Mouse (Mus musculus) limb, embryonic 15.5 days (tissue): ENCODE measurements around the gene Car10. TPM values are rescaled to one million over a fixed set of nuclear protein-coding genes. Genes with fewer than 3 reads are reported as not detected.

ENCODE experiments used
- ATAC-seq: fragments of 200-750 bp; cut with Nextera tagmentation; 2 replicates; pipeline ENCODE4 v1.8.0; 2017; ENCODE audit warnings: low read depth, moderate TSS enrichment; ENCODE audit not compliant: insufficient number of reproducible peaks, low FRiP score, low TSS enrichment
- H3K27ac ChIP-seq: fragments of 300-500 bp; sonication (generic); 2 replicates; pipeline ENCODE4 v1.5.1; 2015; ENCODE audit warnings: moderate library complexity, mild to moderate bottlenecking, inconsistent platforms
- H3K27me3 ChIP-seq: fragments of 300-500 bp; sonication (generic); 2 replicates; pipeline ENCODE4 v1.6.1; 2015; ENCODE audit warnings: inconsistent platforms
- H3K36me3 ChIP-seq: fragments of 300-500 bp; sonication (generic); 2 replicates; pipeline ENCODE4 v1.6.1; 2015; ENCODE audit warnings: inconsistent platforms
- H3K4me1 ChIP-seq: fragments of 300-500 bp; sonication (generic); 2 replicates; pipeline ENCODE4 v1.6.1; 2015; ENCODE audit warnings: inconsistent platforms
- H3K4me2 ChIP-seq: fragments of 300-500 bp; sonication (generic); 2 replicates; pipeline ENCODE4 v1.6.1; 2015; ENCODE audit warnings: mild to moderate bottlenecking, inconsistent platforms
- H3K4me3 ChIP-seq: fragments of 300-500 bp; sonication (generic); 2 replicates; pipeline ENCODE4 v1.5.1; 2015; ENCODE audit warnings: mild to moderate bottlenecking, inconsistent platforms
- H3K9ac ChIP-seq: fragments of 300-500 bp; sonication (generic); 2 replicates; pipeline ENCODE4 v1.6.1; 2015; ENCODE audit warnings: inconsistent platforms
- H3K9me3 ChIP-seq: fragments of 300-500 bp; sonication (generic); 2 replicates; pipeline ENCODE4 v1.6.1; 2016; ENCODE audit warnings: inconsistent platforms
- WGBS: fragments of 180-500 bp; shearing (Covaris S2); methylation state at CpG from one replicate; pipeline ENCODE4 v1.1.7; 2015; 5-methylcytosine and 5-hydroxymethylcytosine counted together
- polyA plus RNA-seq: library from polyadenylated mRNA; unstranded; fragments of >200 nt; fragmentation: Nextera tagmentation; extraction: Ambion mirVana; gene quantifications from 2 replicates; pipeline ENCODE4 v1.2.1, GENCODE M21; 2015

The Car10 gene
- polyA plus RNA-seq, 1 experiment from 2014 or later = 1.2 TPM

GRCm38 (mm10) chr11:93185477-93185876 lies 87.6 kb downstream of the Car10 start:
- no peaks in the 10 kb centered on the region for H3K27me3 ChIP-seq
- H3K27ac ChIP-seq = no peak overlapping the region
- no peaks in the 10 kb centered on the region for H3K4me1 ChIP-seq
- no peaks in the 10 kb centered on the region for H3K9me3 ChIP-seq
- no peaks in the 10 kb centered on the region for H3K36me3 ChIP-seq
- H3K9ac ChIP-seq = no peak overlapping the region
- WGBS = 67% methylated on average over 4 of the region's 4 CpGs
- ATAC-seq = no peak
- no peak overlapping the region for H3K4me3 ChIP-seq
- H3K4me2 ChIP-seq = no peak overlapping the region

GRCm38 (mm10) chr11:93186163-93186562 lies 88.3 kb downstream of the Car10 start:
- Histone ChIP-seq H3K27ac (no peak overlapping the region), H3K4me3 (no peak overlapping the region), H3K9ac (no peak overlapping the region), H3K36me3 (no peaks in the 10 kb centered on the region), H3K4me2 (no peak overlapping the region), H3K27me3 (no peaks in the 10 kb centered on the region), H3K4me1 (no peaks in the 10 kb centered on the region), H3K9me3 (no peaks in the 10 kb centered on the region)
- no peak for ATAC-seq
- 69% methylated on average over 2 of the region's 2 CpGs for WGBS

GRCm38 (mm10) chr11:93188621-93189020 lies 90.8 kb downstream of the Car10 start:
- Histone ChIP-seq H3K27ac (no peak overlapping the region), H3K4me3 (no peak overlapping the region), H3K9me3 (no peaks in the 10 kb centered on the region), H3K9ac (no peak overlapping the region), H3K36me3 (no peaks in the 10 kb centered on the region), H3K4me1 (no peaks in the 10 kb centered on the region), H3K27me3 (no peaks in the 10 kb centered on the region), H3K4me2 (no peak overlapping the region)
- WGBS = 77% methylated on average over 5 of the region's 5 CpGs
- ATAC-seq = no peak

GRCm38 (mm10) chr11:93200046-93200445 lies 102.2 kb downstream of the Car10 start:
- ATAC-seq = no peak
- Histone ChIP-seq H3K36me3 (no peaks in the 10 kb centered on the region), H3K9ac (no peak overlapping the region), H3K4me2 (no peak overlapping the region), H3K4me3 (no peak overlapping the region), H3K9me3 (no peaks in the 10 kb centered on the region), H3K4me1 (no peaks in the 10 kb centered on the region), H3K27ac (no peak overlapping the region), H3K27me3 (no peaks in the 10 kb centered on the region)
- 82% methylated on average over 3 of the region's 3 CpGs for WGBS

- no peak for ATAC-seq
- Histone ChIP-seq H3K4me2 (no peak overlapping the region), H3K27me3 (no peaks in the 10 kb centered on the region), H3K4me3 (no peak overlapping the region), H3K36me3 (no peaks in the 10 kb centered on the region), H3K27ac (no peak overlapping the region), H3K4me1 (no peaks in the 10 kb centered on the region), H3K9ac (no peak overlapping the region), H3K9me3 (no peaks in the 10 kb centered on the region)
Observed at GRCm38 (mm10) chr11:93217457-93217856, 119.6 kb downstream of the Car10 start.

- no peaks in the 10 kb centered on the region for H3K9me3 ChIP-seq
- no peaks in the 10 kb centered on the region for H3K27me3 ChIP-seq
- ATAC-seq = no peak
- no peak overlapping the region for H3K27ac ChIP-seq
- no peak overlapping the region for H3K4me3 ChIP-seq
- H3K9ac ChIP-seq = no peak overlapping the region
- H3K36me3 ChIP-seq = no peaks in the 10 kb centered on the region
- no peaks in the 10 kb centered on the region for H3K4me1 ChIP-seq
- no peak overlapping the region for H3K4me2 ChIP-seq
Observed at GRCm38 (mm10) chr11:93230057-93230456, 132.2 kb downstream of the Car10 start.

GRCm38 (mm10) chr11:93249771-93250265 lies 152.0 kb downstream of the Car10 start:
- WGBS = 83% methylated on average over 6 of the region's 6 CpGs
- no peak for ATAC-seq

GRCm38 (mm10) chr11:93251766-93252165 lies 153.9 kb downstream of the Car10 start:
- no peak for ATAC-seq
- H3K27ac ChIP-seq = no peak overlapping the region
- 76% methylated on average over 5 of the region's 5 CpGs for WGBS

More at GRCm38 (mm10) chr11:93249771-93250265, 152.0 kb downstream of the Car10 start:
- H3K9ac ChIP-seq = no peak overlapping the region
- no peak overlapping the region for H3K4me2 ChIP-seq
- H3K9me3 ChIP-seq = no peaks in the 10 kb centered on the region
- no peaks in the 10 kb centered on the region for H3K4me1 ChIP-seq
- H3K4me3 ChIP-seq = no peak overlapping the region
- H3K36me3 ChIP-seq = no peaks in the 10 kb centered on the region
- no peak overlapping the region for H3K27ac ChIP-seq
- no peaks in the 10 kb centered on the region for H3K27me3 ChIP-seq

GRCm38 (mm10) chr11:93263979-93264378 lies 166.2 kb downstream of the Car10 start:
- H3K4me1 ChIP-seq = no peaks in the 10 kb centered on the region
- H3K27ac ChIP-seq = no peak overlapping the region
- H3K9me3 ChIP-seq = no peaks in the 10 kb centered on the region
- H3K4me3 ChIP-seq = no peak overlapping the region
- no peak overlapping the region for H3K9ac ChIP-seq
- no peaks in the 10 kb centered on the region for H3K36me3 ChIP-seq
- H3K27me3 ChIP-seq = no peaks in the 10 kb centered on the region
- 52% methylated on average over 3 of the region's 3 CpGs for WGBS
- H3K4me2 ChIP-seq = no peak overlapping the region
- no peak for ATAC-seq

More at GRCm38 (mm10) chr11:93251766-93252165, 153.9 kb downstream of the Car10 start:
- Histone ChIP-seq H3K36me3 (no peaks in the 10 kb centered on the region), H3K9ac (no peak overlapping the region), H3K9me3 (no peaks in the 10 kb centered on the region), H3K27me3 (no peaks in the 10 kb centered on the region), H3K4me2 (no peak overlapping the region), H3K4me1 (no peaks in the 10 kb centered on the region), H3K4me3 (no peak overlapping the region)

- H3K4me2 ChIP-seq = no peak overlapping the region
- no peaks in the 10 kb centered on the region for H3K27me3 ChIP-seq
- no peak overlapping the region for H3K4me3 ChIP-seq
- no peaks in the 10 kb centered on the region for H3K4me1 ChIP-seq
- H3K27ac ChIP-seq = no peak overlapping the region
- no peak overlapping the region for H3K9ac ChIP-seq
- no peaks in the 10 kb centered on the region for H3K36me3 ChIP-seq
- 72% methylated on average over 6 of the region's 6 CpGs for WGBS
- no peak for ATAC-seq
- no peaks in the 10 kb centered on the region for H3K9me3 ChIP-seq
Observed at GRCm38 (mm10) chr11:93272016-93272415, 174.2 kb downstream of the Car10 start.

- H3K4me1 ChIP-seq = no peaks in the 10 kb centered on the region
- H3K4me2 ChIP-seq = no peak overlapping the region
- H3K9me3 ChIP-seq = no peaks in the 10 kb centered on the region
- H3K9ac ChIP-seq = no peak overlapping the region
- WGBS = 39% methylated on average over 6 of the region's 6 CpGs
- ATAC-seq = no peak
- H3K27me3 ChIP-seq = no peaks in the 10 kb centered on the region
- no peaks in the 10 kb centered on the region for H3K36me3 ChIP-seq
- H3K4me3 ChIP-seq = no peak overlapping the region
- no peak overlapping the region for H3K27ac ChIP-seq
Observed at GRCm38 (mm10) chr11:93273906-93274305, 176.1 kb downstream of the Car10 start.

- no peak for ATAC-seq
- H3K4me2 ChIP-seq = no peak overlapping the region
- no peaks in the 10 kb centered on the region for H3K4me1 ChIP-seq
- H3K9me3 ChIP-seq = no peaks in the 10 kb centered on the region
- WGBS = 88% methylated on average over 1 of the region's 1 CpGs
- no peak overlapping the region for H3K27ac ChIP-seq
- no peaks in the 10 kb centered on the region for H3K36me3 ChIP-seq
- H3K4me3 ChIP-seq = no peak overlapping the region
- H3K27me3 ChIP-seq = no peaks in the 10 kb centered on the region
- H3K9ac ChIP-seq = no peak overlapping the region
Observed at GRCm38 (mm10) chr11:93293661-93294060, 195.8 kb downstream of the Car10 start.

GRCm38 (mm10) chr11:93309981-93310380 lies 212.2 kb downstream of the Car10 start:
- 75% methylated on average over 1 of the region's 1 CpGs for WGBS
- H3K4me1 ChIP-seq = no peaks in the 10 kb centered on the region
- no peak for ATAC-seq
- no peaks in the 10 kb centered on the region for H3K36me3 ChIP-seq
- H3K9ac ChIP-seq = no peak overlapping the region
- H3K4me3 ChIP-seq = no peak overlapping the region
- no peaks in the 10 kb centered on the region for H3K27me3 ChIP-seq
- no peak overlapping the region for H3K27ac ChIP-seq
- H3K4me2 ChIP-seq = no peak overlapping the region
- no peaks in the 10 kb centered on the region for H3K9me3 ChIP-seq
